Mouse (Mus musculus) intestine, postnatal 0 days (tissue): ENCODE measurements around the gene Smug1. TPM values are rescaled to one million over a fixed set of nuclear protein-coding genes. Genes with fewer than 3 reads are reported as not detected.

Experiments
- ATAC-seq: fragments of 200-750 bp; cut with Nextera tagmentation; 2 replicates; pipeline ENCODE4 v1.8.0; 2017; ENCODE audit warnings: mild to moderate bottlenecking, moderate TSS enrichment, moderate library complexity
- H3K27ac ChIP-seq: fragments of 300-500 bp; sonication (generic); 2 replicates; pipeline ENCODE4 v1.5.1; 2014; ENCODE audit warnings: mild to moderate bottlenecking, low read depth, low read length, moderate library complexity
- H3K27me3 ChIP-seq: fragments of 300-500 bp; sonication (generic); replicated peaks from 2 replicates; pipeline ENCODE4 v1.6.1; 2014; ENCODE audit warnings: low read length, mixed read lengths; ENCODE audit not compliant: control insufficient read depth, insufficient read depth
- H3K36me3 ChIP-seq: fragments of 300-500 bp; sonication (generic); 2 replicates; pipeline ENCODE4 v1.6.1; 2014; ENCODE audit warnings: mild to moderate bottlenecking, moderate library complexity; ENCODE audit not compliant: control insufficient read depth, insufficient read depth
- H3K4me1 ChIP-seq: fragments of 300-500 bp; sonication (generic); replicated peaks from 2 replicates; pipeline ENCODE4 v1.6.1; 2014; ENCODE audit warnings: antibody characterized with exemption, low read length, mixed read lengths; ENCODE audit not compliant: control insufficient read depth, insufficient read depth
- H3K4me2 ChIP-seq: fragments of 300-500 bp; sonication (generic); replicated peaks from 2 replicates; pipeline ENCODE4 v1.6.1; 2014; ENCODE audit warnings: low read depth, mild to moderate bottlenecking, moderate library complexity
- H3K4me3 ChIP-seq: fragments of 300-500 bp; sonication (generic); 2 replicates; pipeline ENCODE4 v1.5.1; 2014; ENCODE audit warnings: low read depth, low read length
- H3K9ac ChIP-seq: fragments of 300-500 bp; sonication (generic); 2 replicates; pipeline ENCODE4 v1.6.1; 2014; ENCODE audit warnings: mild to moderate bottlenecking, low read depth, low read length
- H3K9me3 ChIP-seq: fragments of 300-500 bp; sonication (generic); 2 replicates; pipeline ENCODE4 v1.6.1; 2016; ENCODE audit warnings: mixed run types; ENCODE audit not compliant: control insufficient read depth
- CTCF ChIP-seq: sonication (generic); IDR thresholded peaks from 2 replicates; pipeline ENCODE4 v1.5.1; 2016; ENCODE audit warnings: low read depth, mild to moderate bottlenecking, control low read depth, antibody characterized with exemption, moderate library complexity
- WGBS: fragments of 180-500 bp; shearing (Covaris S2); extraction: QIAGEN DNeasy Blood & Tissue Kit; methylation state at CpG from one replicate; pipeline ENCODE4 v1.1.7; 2014; 5-methylcytosine and 5-hydroxymethylcytosine counted together
- polyA plus RNA-seq: library from polyadenylated mRNA; unstranded; fragments of >200 nt; fragmentation: Nextera tagmentation; extraction: Ambion mirVana; gene quantifications from 2 replicates; pipeline ENCODE4 v1.2.1, GENCODE M21; 2015

Gene Smug1
- polyA plus RNA-seq, 1 experiment from 2014 or later, result 9.2 TPM

GRCm38 (mm10) chr15:103147422-103147690, 19.5 kb downstream of the Smug1 start:
- TF ChIP-seq CTCF, result no peak
- Histone ChIP-seq H3K27me3 (peaks cover 52% of the 10 kb centered on the region), H3K36me3 (no peaks in the 10 kb centered on the region), H3K27ac (no peak overlapping the region), H3K4me3 (peak overlapping the region; percentile 40; the same call in 1 of the 2 replicates), H3K9ac (no peak overlapping the region), H3K9me3 (no peaks in the 10 kb centered on the region), H3K4me2 (peak overlapping the region; percentile 66), H3K4me1 (no peaks in the 10 kb centered on the region)
- ATAC-seq, result no peak
- WGBS, result 50% methylated on average over 3 of the region's 3 CpGs

- TF ChIP-seq CTCF, result no peak
- Histone ChIP-seq H3K27ac (no peak overlapping the region), H3K4me1 (no peaks in the 10 kb centered on the region), H3K36me3 (no peaks in the 10 kb centered on the region), H3K4me3 (peak overlapping the region; percentile 40), H3K9me3 (no peaks in the 10 kb centered on the region), H3K27me3 (peaks cover 52% of the 10 kb centered on the region), H3K4me2 (peak overlapping the region; percentile 66), H3K9ac (peak overlapping the region; percentile 22; the same call in 1 of the 2 replicates)
- ATAC-seq, result no peak
- whole genome bisulfite sequencing, result 3% methylated on average over 43 of the region's 57 CpGs
Observed at GRCm38 (mm10) chr15:103146627-103147421, 20.1 kb downstream of the Smug1 start.

GRCm38 (mm10) chr15:103145635-103146299, 21.1 kb downstream of the Smug1 start:
- Histone ChIP-seq H3K9ac (no peak overlapping the region), H3K36me3 (no peaks in the 10 kb centered on the region), H3K27ac (no peak overlapping the region), H3K4me2 (no peak overlapping the region), H3K27me3 (peaks cover 52% of the 10 kb centered on the region), H3K9me3 (no peaks in the 10 kb centered on the region), H3K4me1 (no peaks in the 10 kb centered on the region), H3K4me3 (no peak overlapping the region)
- WGBS, result 84% methylated on average over 11 of the region's 11 CpGs
- no peak for ATAC-seq
- TF ChIP-seq CTCF, result no peak

- peaks cover 59% of the 10 kb centered on the region for H3K27me3 ChIP-seq
- ATAC-seq, result no peak
- 37% methylated on average over 3 of the region's 3 CpGs for WGBS
Observed at GRCm38 (mm10) chr15:103144176-103144575, 22.7 kb downstream of the Smug1 start.

GRCm38 (mm10) chr15:103135431-103135947, 31.4 kb downstream of the Smug1 start:
- Histone ChIP-seq H3K9me3 (0 out of 2 replicates have a peak, but pooled peaks cover 2% of the 10 kb centered on the region), H3K4me2 (no peak overlapping the region), H3K4me3 (no peak overlapping the region), H3K36me3 (no peaks in the 10 kb centered on the region), H3K9ac (no peak overlapping the region), H3K4me1 (no peaks in the 10 kb centered on the region), H3K27me3 (peaks cover 31% of the 10 kb centered on the region), H3K27ac (no peak overlapping the region)
- WGBS, result 37% methylated on average over 13 of the region's 13 CpGs
- TF ChIP-seq CTCF, result no peak
- no peak for ATAC-seq

More at GRCm38 (mm10) chr15:103144176-103144575, 22.7 kb downstream of the Smug1 start:
- no peak overlapping the region for H3K4me2 ChIP-seq
- no peak for TF ChIP-seq CTCF
- no peaks in the 10 kb centered on the region for H3K9me3 ChIP-seq
- H3K4me1 ChIP-seq, result no peaks in the 10 kb centered on the region
- H3K27ac ChIP-seq, result no peak overlapping the region
- no peak overlapping the region for H3K9ac ChIP-seq
- H3K36me3 ChIP-seq, result no peaks in the 10 kb centered on the region
- H3K4me3 ChIP-seq, result no peak overlapping the region

- Histone ChIP-seq H3K4me2 (no peak overlapping the region), H3K27ac (no peak overlapping the region), H3K9me3 (0 out of 2 replicates have a peak, but pooled peaks cover 3% of the 10 kb centered on the region), H3K27me3 (peaks cover 32% of the 10 kb centered on the region), H3K9ac (no peak overlapping the region), H3K36me3 (no peaks in the 10 kb centered on the region), H3K4me3 (no peak overlapping the region), H3K4me1 (no peaks in the 10 kb centered on the region)
- 44% methylated on average over 5 of the region's 5 CpGs for WGBS
- no peak for ATAC-seq
- no peak for TF ChIP-seq CTCF
Observed at GRCm38 (mm10) chr15:103134277-103135086, 32.4 kb downstream of the Smug1 start.
